In the genomic region with DNA sequence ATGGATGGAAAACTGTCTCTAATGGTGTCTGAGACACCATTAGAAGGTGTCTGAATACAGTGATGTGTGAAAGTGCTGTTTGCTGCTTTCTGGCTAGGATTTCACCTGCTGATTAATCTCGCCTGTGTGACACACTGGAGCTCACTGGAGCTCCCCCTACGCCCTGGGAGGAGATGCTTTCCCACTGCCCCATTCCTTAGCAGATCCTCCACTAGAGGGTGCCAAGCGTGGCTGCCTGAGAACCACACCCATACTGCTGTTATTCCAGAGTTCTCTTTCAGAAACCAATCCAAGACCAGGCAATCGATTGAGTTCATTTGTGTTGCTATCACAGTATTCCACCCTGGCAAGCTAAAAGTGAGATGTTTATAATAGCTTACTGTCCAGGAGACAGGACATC, we compare ENCODE assay signal across 11 mouse cellular contexts.
DNase-seq lines count a peak whose midpoint lies in the region; ATAC-seq and TF ChIP-seq lines count a peak whose summit lies in the region.
"Had no signal": no experiment of that assay in that cellular context is flagged by ENCODE, and none has a peak within 500 bp of the region (broad histone marks: within the 10 kb centered on the region; RNA-seq: fewer than 3 reads in every experiment).

No protein-coding gene starts in this region.

- H3K27me3 ChIP-seq in limb, embryonic 11.5 days (ENCODE audit: control insufficient read depth, insufficient read depth, low read length) = no peaks in the 10 kb centered on the region
- no peaks in the 10 kb centered on the region for H3K27me3 ChIP-seq in limb, embryonic 10.5 days (ENCODE audit: low read depth, poor library complexity, severe bottlenecking)
- H3K27me3 ChIP-seq: embryonic facial prominence, embryonic 15.5 days had no signal

- TF ChIP-seq POLR2A in embryonic fibroblast, embryonic 13.5 days (IDR thresholded peaks at IDR 0.05; ENCODE audit: low read depth, low read length) = no peak

- 0 out of 2 replicates have a peak, but pooled peaks have one; percentile 4 for TF ChIP-seq CTCF in embryonic fibroblast, embryonic 13.5 days (IDR thresholded peaks at IDR 0.05; ENCODE audit: borderline replicate concordance, insufficient read depth, low read length)

- H3K36me3 ChIP-seq in limb, embryonic 11.5 days (ENCODE audit: control insufficient read depth, insufficient read depth, low read length) = no peaks in the 10 kb centered on the region
- no peaks in the 10 kb centered on the region for H3K36me3 ChIP-seq in limb, embryonic 10.5 days
- H3K36me3 ChIP-seq: embryonic facial prominence, embryonic 15.5 days had no signal

- ATAC-seq in limb, embryonic 11.5 days (ENCODE audit: insufficient number of reproducible peaks, low FRiP score, low TSS enrichment, low read depth) = no peak

- intact Hi-C loops in gastrocnemius, postnatal 14 days (cut with DNase I; ENCODE audit: low total_unique reads) = no loop called here

- H3K4me1 ChIP-seq in limb, embryonic 11.5 days (ENCODE audit: control insufficient read depth, insufficient read depth, low read length) = no peaks in the 10 kb centered on the region
- H3K4me1 ChIP-seq in limb, embryonic 10.5 days = no peaks in the 10 kb centered on the region
- H3K4me1 ChIP-seq in embryonic fibroblast, embryonic 13.5 days (ENCODE audit: control insufficient read depth, insufficient read depth, low read length) = no peaks in the 10 kb centered on the region
- H3K4me1 ChIP-seq: embryonic facial prominence, embryonic 15.5 days had no signal

- no peak overlapping the region for H3K9ac ChIP-seq in limb, embryonic 11.5 days (ENCODE audit: low read length)
- H3K9ac ChIP-seq: embryonic facial prominence, embryonic 15.5 days had no signal

- no peak overlapping the region for H3K27ac ChIP-seq in limb, embryonic 11.5 days (replicated peaks; ENCODE audit: low read depth, low read length)
- no peak overlapping the region for H3K27ac ChIP-seq in limb, embryonic 10.5 days
- H3K27ac ChIP-seq in embryonic fibroblast, embryonic 13.5 days (ENCODE audit: insufficient read depth, low read length) = no peak overlapping the region
- H3K27ac ChIP-seq: embryonic facial prominence, embryonic 15.5 days had no signal

- no peak overlapping the region for H3K4me2 ChIP-seq in limb, embryonic 11.5 days (ENCODE audit: low read depth, severe bottlenecking)
- H3K4me2 ChIP-seq: embryonic facial prominence, embryonic 15.5 days; midbrain, embryonic 11.5 days had no signal

- DNase-seq in gastrocnemius, postnatal 14 days = peak; percentile 5
- no peak for DNase-seq in gastrocnemius, postnatal 4 days (ENCODE audit: low spot score in 2 of 2)
- peak; percentile 25 for DNase-seq in limb, embryonic 11.5 days (ENCODE audit: low spot score)
- DNase-seq in limb, embryonic 10.5 days (ENCODE audit: low spot score) = no peak
- peak; percentile 26 for DNase-seq in NIH3T3 (ENCODE audit: low read depth)
- no peak for DNase-seq in layer of hippocampus, postnatal 36 days
- no peak for DNase-seq in cerebellum, adult 9-11 months
- DNase-seq: kidney, adult 8-10 months had no signal

- H3K9me3 ChIP-seq in limb, embryonic 11.5 days (ENCODE audit: control insufficient read depth, low read length) = no peaks in the 10 kb centered on the region
- H3K9me3 ChIP-seq in limb, embryonic 10.5 days (replicated peaks) = no peaks in the 10 kb centered on the region
- H3K9me3 ChIP-seq: embryonic facial prominence, embryonic 15.5 days had no signal

- 55% methylated on average over 4 of the region's 4 CpGs for WGBS in limb, embryonic 11.5 days
- WGBS in limb, embryonic 10.5 days = 47% methylated on average over 4 of the region's 4 CpGs

- H3K4me3 ChIP-seq in limb, embryonic 11.5 days (ENCODE audit: low read depth, low read length) = no peak overlapping the region
- no peak overlapping the region for H3K4me3 ChIP-seq in limb, embryonic 10.5 days
- H3K4me3 ChIP-seq in embryonic fibroblast, embryonic 13.5 days (ENCODE audit: insufficient read depth, low read length) = no peak overlapping the region
- H3K4me3 ChIP-seq: embryonic facial prominence, embryonic 15.5 days had no signal

Comparison
In these comparisons a context has a peak if more than half of its experiments do, and no peak if none do; other contexts are left out.
1. DNase-seq: peak in gastrocnemius, postnatal 14 days (single experiment), limb, embryonic 11.5 days (single experiment) and NIH3T3 (single experiment); none in gastrocnemius, postnatal 4 days (0 of 2), limb, embryonic 10.5 days (single experiment), layer of hippocampus, postnatal 36 days (0 of 2) and cerebellum, adult 9-11 months (single experiment).